Mouse (Mus musculus): ENCODE measurements around the gene Gm10322. TPM values are rescaled to one million over a fixed set of nuclear protein-coding genes. Genes with fewer than 3 reads are reported as not detected.

Gm10322 gene
- polyA plus RNA-seq (2014; fragmentation: Illumina TruSeq; extraction: RNeasy Lipid Tissue Mini Kit (QIAGEN cat#74804); ENCODE audit: low read depth, low replicate concordance) = not detected

DNA sequence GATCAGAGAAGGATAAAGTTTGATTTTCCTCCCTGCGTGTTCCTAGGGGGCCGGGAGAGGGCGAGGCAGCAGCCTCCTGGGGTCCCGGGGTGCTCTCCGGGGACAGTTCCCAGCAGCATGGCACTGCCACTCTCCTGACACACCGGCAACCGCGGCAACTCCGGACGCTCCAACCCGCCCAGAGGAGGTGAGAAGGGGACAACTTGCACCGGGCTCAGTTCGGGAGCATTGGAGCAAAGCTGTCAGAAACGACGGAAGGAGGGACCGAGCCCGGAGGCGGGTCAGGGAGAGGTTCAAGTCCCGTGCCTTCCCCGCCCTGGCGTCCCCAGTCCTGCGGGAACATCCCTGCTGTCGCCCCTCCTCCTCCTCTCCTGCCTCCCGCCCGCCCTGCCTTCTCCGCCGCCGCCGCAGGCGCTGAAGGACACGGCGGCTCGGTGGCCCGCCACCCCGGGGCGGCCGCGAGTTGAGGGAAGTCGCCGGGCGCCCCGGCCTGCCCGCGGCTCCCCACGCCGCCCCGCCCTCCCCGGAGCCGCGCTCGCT is at the start of gene Gm10322:
Gene Gm10322, plus strand, starts transcription at position 83 of the 540 bp plus-strand sequence.

DNA sequence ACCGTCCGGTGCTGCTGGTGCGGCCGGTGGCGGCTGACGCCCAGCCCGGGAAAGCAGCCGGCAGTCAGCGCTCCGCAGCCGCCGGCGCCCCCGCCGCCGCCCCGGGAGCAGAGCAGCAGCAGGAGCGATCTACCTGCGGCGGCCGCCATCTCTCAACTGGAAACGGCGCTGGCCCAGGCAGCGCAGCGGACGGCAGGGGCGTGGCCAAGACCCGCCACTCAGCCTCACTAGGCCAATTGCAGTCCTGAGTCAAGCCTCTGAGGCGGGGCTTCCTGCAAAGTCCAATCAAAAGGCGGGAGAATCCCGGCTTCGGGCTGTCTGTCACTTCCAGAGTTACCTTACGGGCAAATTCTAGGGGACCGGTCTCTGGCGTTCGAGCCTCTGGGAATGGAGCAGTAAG is 659 bp downstream of the Gm10322 start, which contains the start of gene Mcu:
Gene Mcu, minus strand, starts transcription at position 171 of the 400 bp plus-strand sequence.

Other genes with a start within 250 kb of the Gm10322 start
- gene Gm10273, start 220.4 kb upstream of the Gm10322 start, polyA plus RNA-seq (2014; fragmentation: Illumina TruSeq; extraction: RNeasy Lipid Tissue Mini Kit (QIAGEN cat#74804); ENCODE audit: low read depth, low replicate concordance) = 2.1 TPM
- 0.60 TPM for gene Pla2g12b, start 212.4 kb upstream of the Gm10322 start, polyA plus RNA-seq (2014; fragmentation: Illumina TruSeq; extraction: RNeasy Lipid Tissue Mini Kit (QIAGEN cat#74804); ENCODE audit: low read depth, low replicate concordance)
- 0.72 TPM for gene Oit3, start 174.3 kb upstream of the Gm10322 start, polyA plus RNA-seq (2014; fragmentation: Illumina TruSeq; extraction: RNeasy Lipid Tissue Mini Kit (QIAGEN cat#74804); ENCODE audit: low read depth, low replicate concordance)
- 7.8 TPM for gene Mcu, start 629 bp downstream of the Gm10322 start, polyA plus RNA-seq (2014; fragmentation: Illumina TruSeq; extraction: RNeasy Lipid Tissue Mini Kit (QIAGEN cat#74804); ENCODE audit: low read depth, low replicate concordance)
- gene Micu1, start 86.4 kb downstream of the Gm10322 start, polyA plus RNA-seq (2014; fragmentation: Illumina TruSeq; extraction: RNeasy Lipid Tissue Mini Kit (QIAGEN cat#74804); ENCODE audit: low read depth, low replicate concordance) = 32.7 TPM

All from adipose tissue, adult 10 weeks (tissue).